Mouse (Mus musculus) hindbrain, embryonic 10.5 days (tissue): ENCODE measurements around the gene Cst11. TPM values are rescaled to one million over a fixed set of nuclear protein-coding genes. Genes with fewer than 3 reads are reported as not detected.
"Not testable (repeated sequence)": the region's sequence is repeated elsewhere in the genome, so short reads cannot be mapped to it uniquely, and the experiment has no call there.

Experiments used
- DNase-seq: peaks from one replicate; pipeline ENCODE4 v3.0.0-alpha.2; 2017; ENCODE audit warnings: low spot score
- H3K27ac ChIP-seq: fragments of 300-500 bp; sonication (generic); 2 replicates; pipeline ENCODE4 v1.5.1; 2016; ENCODE audit warnings: mild to moderate bottlenecking, moderate library complexity
- H3K27me3 ChIP-seq: fragments of 300-500 bp; sonication (generic); 2 replicates; pipeline ENCODE4 v1.6.1; 2016; ENCODE audit warnings: mild to moderate bottlenecking; ENCODE audit not compliant: poor library complexity, insufficient read depth, severe bottlenecking
- H3K36me3 ChIP-seq: fragments of 300-500 bp; sonication (generic); 2 replicates; pipeline ENCODE4 v1.6.1; 2016; ENCODE audit warnings: mild to moderate bottlenecking, moderate library complexity
- H3K4me1 ChIP-seq: fragments of 300-500 bp; sonication (generic); replicated peaks from 2 replicates; pipeline ENCODE4 v1.6.1; 2016; ENCODE audit warnings: mild to moderate bottlenecking
- H3K4me3 ChIP-seq: fragments of 300-500 bp; sonication (generic); 2 replicates; pipeline ENCODE4 v1.5.1; 2016; ENCODE audit warnings: mild to moderate bottlenecking, moderate library complexity
- H3K9me3 ChIP-seq: fragments of 300-500 bp; sonication (generic); 2 replicates; pipeline ENCODE4 v1.6.1; 2016; ENCODE audit warnings: mild to moderate bottlenecking, moderate library complexity
- whole genome bisulfite sequencing: fragments of 180-500 bp; shearing (Covaris S2); methylation state at CpG from one replicate; pipeline ENCODE4 v1.1.7; 2016; 5-methylcytosine and 5-hydroxymethylcytosine counted together
- polyA plus RNA-seq: library from polyadenylated mRNA; unstranded; fragments of >200 nt; fragmentation: Nextera tagmentation; extraction: Ambion mirVana; gene quantifications from 2 replicates; pipeline ENCODE4 v1.2.1, GENCODE M21; 2016

Gene Cst11
- polyA plus RNA-seq: not detected in 2 replicates

GRCm38 (mm10) chr2:148771397-148771796, at the start of gene Cst11:
Cst11 (minus strand) TSS chr2:148771497.
- WGBS: 87% methylated on average over 4 of the region's 4 CpGs
- not testable (repeated sequence) for H3K4me3 ChIP-seq, H3K27me3 ChIP-seq, DNase-seq, H3K27ac ChIP-seq, H3K36me3 ChIP-seq, H3K4me1 ChIP-seq, H3K9me3 ChIP-seq

GRCm38 (mm10) chr2:148819909-148820308, 48.6 kb upstream of the Cst11 start, which contains the start of gene Cst13:
Cst13 (plus strand) TSS chr2:148820081.
- H3K9me3 ChIP-seq: no peaks in the 10 kb centered on the region
- no peak within 1 kb of the TSS for H3K27ac ChIP-seq
- DNase-seq: no peak
- H3K36me3 ChIP-seq: no peaks in the 10 kb centered on the region
- no peak within 1 kb of the TSS for H3K4me3 ChIP-seq
- no peaks in the 10 kb centered on the region for H3K27me3 ChIP-seq
- no peaks in the 10 kb centered on the region for H3K4me1 ChIP-seq

- WGBS: 83% methylated on average over 6 of the region's 6 CpGs
- Histone ChIP-seq H3K9me3 (no peaks in the 10 kb centered on the region), H3K4me3 (no peak overlapping the region), H3K36me3 (no peaks in the 10 kb centered on the region), H3K27me3 (no peaks in the 10 kb centered on the region), H3K27ac (no peak overlapping the region), H3K4me1 (no peaks in the 10 kb centered on the region)
- no peak for DNase-seq
Observed at GRCm38 (mm10) chr2:148806696-148807095, 35.4 kb upstream of the Cst11 start.

- H3K36me3 ChIP-seq: no peaks in the 10 kb centered on the region
- no peak overlapping the region for H3K4me3 ChIP-seq
- WGBS: 82% methylated on average over 3 of the region's 3 CpGs
- no peaks in the 10 kb centered on the region for H3K4me1 ChIP-seq
- no peaks in the 10 kb centered on the region for H3K27me3 ChIP-seq
- H3K9me3 ChIP-seq: no peaks in the 10 kb centered on the region
- no peak for DNase-seq
- H3K27ac ChIP-seq: no peak overlapping the region
Observed at GRCm38 (mm10) chr2:148801491-148801921, 30.2 kb upstream of the Cst11 start.

GRCm38 (mm10) chr2:148798485-148798884, 27.2 kb upstream of the Cst11 start, which contains the start of gene Cst8:
Cst8 (plus strand) TSS chr2:148798785.
- Histone ChIP-seq H3K4me3 (no peak within 1 kb of the TSS), H3K27me3 (no peaks in the 10 kb centered on the region), H3K36me3 (no peaks in the 10 kb centered on the region), H3K4me1 (no peaks in the 10 kb centered on the region), H3K27ac (no peak within 1 kb of the TSS), H3K9me3 (no peaks in the 10 kb centered on the region)
- DNase-seq: no peak
- 87% methylated on average over 1 of the region's 1 CpGs for WGBS

GRCm38 (mm10) chr2:148789142-148789541, 17.8 kb upstream of the Cst11 start, which contains the start of gene Cst12:
Cst12 (plus strand) TSS chr2:148789361.
- Histone ChIP-seq H3K36me3 (no peaks in the 10 kb centered on the region), H3K4me3 (no peak within 1 kb of the TSS), H3K27ac (no peak within 1 kb of the TSS), H3K27me3 (no peaks in the 10 kb centered on the region), H3K4me1 (no peaks in the 10 kb centered on the region), H3K9me3 (no peaks in the 10 kb centered on the region)
- WGBS: 95% methylated on average over 6 of the region's 6 CpGs
- DNase-seq: no peak

GRCm38 (mm10) chr2:148781709-148782108, 10.4 kb upstream of the Cst11 start, which contains the start of gene 8030411F24Rik:
8030411F24Rik (plus strand) TSS chr2:148782009.
- 21% methylated on average over 1 of the region's 1 CpGs for WGBS
- no peaks in the 10 kb centered on the region for H3K27me3 ChIP-seq

GRCm38 (mm10) chr2:148763648-148764388, 7.5 kb downstream of the Cst11 start:
- WGBS: 100% methylated on average over 1 of the region's 1 CpGs

More at GRCm38 (mm10) chr2:148781709-148782108, 10.4 kb upstream of the Cst11 start, which contains the start of gene 8030411F24Rik:
- no peak within 1 kb of the TSS for H3K4me3 ChIP-seq
- H3K4me1 ChIP-seq: no peaks in the 10 kb centered on the region
- H3K27ac ChIP-seq: no peak within 1 kb of the TSS
- H3K36me3 ChIP-seq: no peaks in the 10 kb centered on the region
- H3K9me3 ChIP-seq: no peaks in the 10 kb centered on the region
- no peak for DNase-seq

GRCm38 (mm10) chr2:148754310-148754846, 16.9 kb downstream of the Cst11 start:
- Histone ChIP-seq H3K27me3 (no peaks in the 10 kb centered on the region), H3K36me3 (no peaks in the 10 kb centered on the region), H3K4me1 (no peaks in the 10 kb centered on the region), H3K27ac (no peak overlapping the region), H3K9me3 (no peaks in the 10 kb centered on the region), H3K4me3 (no peak overlapping the region)
- no peak for DNase-seq
- WGBS: 71% methylated on average over 1 of the region's 1 CpGs

More at GRCm38 (mm10) chr2:148763648-148764388, 7.5 kb downstream of the Cst11 start:
- DNase-seq: no peak
- Histone ChIP-seq H3K27me3 (no peaks in the 10 kb centered on the region), H3K9me3 (no peaks in the 10 kb centered on the region), H3K36me3 (no peaks in the 10 kb centered on the region), H3K27ac (no peak overlapping the region), H3K4me3 (no peak overlapping the region), H3K4me1 (no peaks in the 10 kb centered on the region)

- peak overlapping the region; percentile 43 for H3K4me3 ChIP-seq
Observed at GRCm38 (mm10) chr2:148751893-148752813, 19.1 kb downstream of the Cst11 start.

GRCm38 (mm10) chr2:148750058-148750457, 21.2 kb downstream of the Cst11 start, which contains the start of gene Cstl1:
Cstl1 (plus strand) TSS chr2:148750358.
- 85% methylated on average over 1 of the region's 1 CpGs for WGBS
- Histone ChIP-seq H3K27ac (no peak within 1 kb of the TSS), H3K9me3 (no peaks in the 10 kb centered on the region), H3K4me1 (no peaks in the 10 kb centered on the region), H3K36me3 (no peaks in the 10 kb centered on the region), H3K4me3 (no peak within 1 kb of the TSS), H3K27me3 (no peaks in the 10 kb centered on the region)
- no peak for DNase-seq

More at GRCm38 (mm10) chr2:148751893-148752813, 19.1 kb downstream of the Cst11 start:
- Histone ChIP-seq H3K9me3 (no peaks in the 10 kb centered on the region), H3K27me3 (no peaks in the 10 kb centered on the region), H3K27ac (no peak overlapping the region), H3K36me3 (no peaks in the 10 kb centered on the region), H3K4me1 (no peaks in the 10 kb centered on the region)
- DNase-seq: peak; percentile 62
- WGBS: 19% methylated on average over 15 of the region's 15 CpGs

- H3K4me1 ChIP-seq: no peaks in the 10 kb centered on the region
- H3K27ac ChIP-seq: no peak overlapping the region
- H3K27me3 ChIP-seq: no peaks in the 10 kb centered on the region
- WGBS: 87% methylated on average over 3 of the region's 3 CpGs
- no peak for DNase-seq
- no peak overlapping the region for H3K4me3 ChIP-seq
- no peaks in the 10 kb centered on the region for H3K9me3 ChIP-seq
- H3K36me3 ChIP-seq: no peaks in the 10 kb centered on the region
Observed at GRCm38 (mm10) chr2:148743846-148744407, 27.4 kb downstream of the Cst11 start.
